Mouse (Mus musculus) midbrain, postnatal 0 days (tissue): ENCODE data around the gene Slc1a2. TPM values are rescaled to one million over a fixed set of nuclear protein-coding genes. Genes with fewer than 3 reads are reported as not detected.

ENCODE experiments used
- ATAC-seq: fragments of 200-750 bp; cut with Nextera tagmentation; 2 replicates; pipeline ENCODE4 v1.8.0; 2017; ENCODE audit warnings: moderate number of reproducible peaks, mild to moderate bottlenecking, moderate TSS enrichment, moderate library complexity; ENCODE audit not compliant: low FRiP score
- DNase-seq: peaks from one replicate; pipeline ENCODE4 v3.0.0-alpha.2; 2015; ENCODE audit warnings: low spot score
- H3K27ac ChIP-seq: fragments of 300-500 bp; sonication (generic); 2 replicates; pipeline ENCODE4 v1.5.1; 2014; ENCODE audit warnings: low read depth, mild to moderate bottlenecking, low read length, mixed read lengths
- H3K27me3 ChIP-seq: fragments of 300-500 bp; sonication (generic); 2 replicates; pipeline ENCODE4 v1.6.1; 2014; ENCODE audit warnings: low read length, control low read depth, mixed read lengths; ENCODE audit not compliant: insufficient read depth
- H3K36me3 ChIP-seq: fragments of 300-500 bp; sonication (generic); 2 replicates; pipeline ENCODE4 v1.6.1; 2014; ENCODE audit warnings: low read length, control low read depth, mixed read lengths; ENCODE audit not compliant: insufficient read depth
- H3K4me1 ChIP-seq: fragments of 300-500 bp; sonication (generic); 2 replicates; pipeline ENCODE4 v1.6.1; 2014; ENCODE audit warnings: mild to moderate bottlenecking, control low read depth, antibody characterized with exemption, low read length, mixed read lengths; ENCODE audit not compliant: insufficient read depth
- H3K4me2 ChIP-seq: fragments of 300-500 bp; sonication (generic); 2 replicates; pipeline ENCODE4 v1.6.1; 2014; ENCODE audit warnings: low read depth, mild to moderate bottlenecking, low read length, mixed read lengths; ENCODE audit not compliant: poor library complexity, severe bottlenecking
- H3K4me3 ChIP-seq: fragments of 300-500 bp; sonication (generic); 2 replicates; pipeline ENCODE4 v1.5.1; 2014; ENCODE audit warnings: low read depth, mild to moderate bottlenecking, low read length, moderate library complexity
- H3K9ac ChIP-seq: fragments of 300-500 bp; sonication (generic); replicated peaks from 2 replicates; pipeline ENCODE4 v1.6.1; 2014; ENCODE audit warnings: mild to moderate bottlenecking, low read length, moderate library complexity, mixed read lengths; ENCODE audit not compliant: poor library complexity, severe bottlenecking
- H3K9me3 ChIP-seq: fragments of 300-500 bp; sonication (generic); 2 replicates; pipeline ENCODE4 v1.6.1; 2016; ENCODE audit warnings: low read length, control low read depth
- CTCF ChIP-seq: IDR thresholded peaks from 2 replicates; pipeline ENCODE4 v1.5.1; 2016; ENCODE audit warnings: antibody characterized with exemption, mild to moderate bottlenecking
- WGBS: fragments of 180-500 bp; shearing (Covaris S2); extraction: QIAGEN DNeasy Blood & Tissue Kit; methylation state at CpG from one replicate; pipeline ENCODE4 v1.1.7; 2014; 5-methylcytosine and 5-hydroxymethylcytosine counted together
- polyA plus RNA-seq: library from polyadenylated mRNA; unstranded; fragments of >200 nt; fragmentation: Nextera tagmentation; extraction: Ambion mirVana; gene quantifications from 2 replicates; pipeline ENCODE4 v1.2.1, GENCODE M21; 2015
- total RNA-seq: library from RNA; depleted of rRNA; stranded (reverse); fragments of >200 nt; gene quantifications from 2 replicates; pipeline ENCODE4 v1.2.3, GENCODE M21; 2014

Slc1a2 gene
- total and polyA plus RNA-seq, 2 experiments from 2014 or later = 15.7 to 102 TPM

DNA sequence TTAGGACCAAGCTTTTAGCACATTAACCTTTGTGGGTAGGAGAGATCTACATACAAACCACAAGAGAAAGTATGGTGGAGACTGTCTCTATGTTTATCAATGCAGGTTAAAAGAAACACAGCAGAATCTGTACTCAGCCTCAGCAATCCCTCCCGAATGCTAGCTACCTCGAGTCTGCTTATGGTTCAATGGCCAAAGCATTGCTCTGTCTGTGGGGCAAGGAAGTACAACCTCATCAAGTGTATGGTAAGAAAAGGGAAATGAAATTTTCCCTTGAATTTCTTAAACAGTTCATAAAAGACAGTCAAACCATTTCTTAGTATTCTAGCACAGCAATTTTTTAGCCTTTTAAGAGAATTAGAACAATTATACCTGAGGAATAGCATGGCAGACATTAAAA lies 133.2 kb downstream of the Slc1a2 start:
- Histone ChIP-seq H3K9me3 (no peaks in the 10 kb centered on the region), H3K9ac (no peak overlapping the region), H3K4me3 (no peak overlapping the region), H3K36me3 (peaks cover 3% of the 10 kb centered on the region; the same call in 1 of the 2 replicates), H3K4me1 (no peaks in the 10 kb centered on the region), H3K27ac (no peak overlapping the region), H3K27me3 (no peaks in the 10 kb centered on the region), H3K4me2 (no peak overlapping the region)
- DNase-seq = no peak
- no peak for TF ChIP-seq CTCF
- WGBS = 73% methylated on average over 2 of the region's 2 CpGs
- no peak for ATAC-seq

DNA sequence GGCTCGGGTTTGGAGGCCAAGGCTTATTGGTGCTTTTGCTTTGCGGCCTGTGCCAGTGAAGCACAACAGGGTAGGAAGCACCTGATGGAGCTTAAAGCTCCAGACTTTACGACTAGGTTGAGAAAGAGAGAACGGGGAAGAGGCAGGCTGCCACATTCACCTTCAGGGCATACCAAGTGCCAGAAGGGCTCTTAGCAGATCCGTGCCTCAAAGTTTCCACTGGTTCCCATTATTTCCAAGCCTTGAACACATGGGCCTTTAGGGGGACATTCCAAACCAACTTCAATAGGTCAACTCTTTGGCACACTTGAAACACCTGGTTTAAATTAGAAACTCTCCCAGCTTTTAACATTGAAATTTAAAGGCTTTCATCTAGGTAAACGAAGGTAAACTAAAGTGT lies 134.3 kb downstream of the Slc1a2 start:
- Histone ChIP-seq H3K4me3 (no peak overlapping the region), H3K27ac (no peak overlapping the region), H3K4me2 (no peak overlapping the region), H3K9me3 (no peaks in the 10 kb centered on the region), H3K4me1 (no peaks in the 10 kb centered on the region), H3K27me3 (no peaks in the 10 kb centered on the region), H3K36me3 (no peaks in the 10 kb centered on the region; the same call in 1 of the 2 replicates), H3K9ac (no peak overlapping the region)
- TF ChIP-seq CTCF = no peak
- 87% methylated on average over 6 of the region's 6 CpGs for WGBS
- ATAC-seq (no peak), DNase-seq (no peak)

DNA sequence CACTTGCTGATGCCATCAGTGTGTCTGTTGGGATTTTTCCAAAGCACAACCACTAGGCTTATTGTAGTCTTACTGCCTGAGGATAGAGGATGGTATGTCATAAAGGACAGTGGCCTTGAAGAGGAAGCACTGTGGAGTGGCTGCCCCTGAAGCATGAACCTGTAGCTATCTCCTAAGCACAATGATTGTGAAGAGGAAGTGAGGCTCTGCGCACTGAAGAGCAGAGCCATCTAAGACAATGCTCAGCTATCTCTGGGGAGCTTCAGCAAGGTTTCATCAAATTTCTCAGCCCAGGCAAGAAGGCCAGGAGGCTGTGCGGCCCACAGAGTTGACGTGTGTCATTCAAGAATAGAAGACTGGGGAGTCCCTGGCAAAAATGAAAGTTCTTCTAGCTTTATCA lies 136.6 kb downstream of the Slc1a2 start:
- H3K4me2 ChIP-seq = no peak overlapping the region
- no peaks in the 10 kb centered on the region for H3K9me3 ChIP-seq
- WGBS = 95% methylated on average over 3 of the region's 3 CpGs
- no peak overlapping the region for H3K9ac ChIP-seq
- H3K4me3 ChIP-seq = no peak overlapping the region
- no peaks in the 10 kb centered on the region for H3K27me3 ChIP-seq
- no peak for ATAC-seq
- DNase-seq = no peak
- no peaks in the 10 kb centered on the region for H3K36me3 ChIP-seq
- no peak overlapping the region for H3K27ac ChIP-seq
- no peak for TF ChIP-seq CTCF
- H3K4me1 ChIP-seq = no peaks in the 10 kb centered on the region

DNA sequence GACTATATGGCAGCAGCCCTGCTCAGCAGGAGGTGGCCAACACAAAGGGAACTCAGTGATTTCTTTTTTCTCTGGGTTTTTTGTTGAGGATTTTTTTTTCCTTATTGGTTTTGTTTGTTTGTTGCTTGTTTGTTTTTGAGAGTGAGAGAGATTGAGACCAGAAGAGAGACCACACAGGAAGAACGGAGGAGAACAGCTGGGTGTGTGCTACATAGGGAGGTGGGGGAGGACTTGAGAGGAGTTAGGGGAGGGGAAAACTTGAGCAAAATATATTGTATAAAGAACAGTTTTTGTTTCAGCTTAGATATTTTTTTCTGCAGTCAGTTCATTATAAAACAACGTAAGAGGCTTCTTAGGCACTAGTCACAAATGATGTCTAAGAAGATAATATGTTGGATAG lies 139.7 kb downstream of the Slc1a2 start:
- no peak for TF ChIP-seq CTCF
- ATAC-seq (no peak), DNase-seq (no peak)
- no peak overlapping the region for H3K9ac ChIP-seq
- no peaks in the 10 kb centered on the region for H3K27me3 ChIP-seq
- H3K4me1 ChIP-seq = no peaks in the 10 kb centered on the region
- H3K27ac ChIP-seq = no peak overlapping the region
- H3K4me3 ChIP-seq = no peak overlapping the region
- no peaks in the 10 kb centered on the region for H3K9me3 ChIP-seq
- WGBS = 72% methylated on average over 2 of the region's 2 CpGs
- H3K4me2 ChIP-seq = no peak overlapping the region
- no peaks in the 10 kb centered on the region for H3K36me3 ChIP-seq

DNA sequence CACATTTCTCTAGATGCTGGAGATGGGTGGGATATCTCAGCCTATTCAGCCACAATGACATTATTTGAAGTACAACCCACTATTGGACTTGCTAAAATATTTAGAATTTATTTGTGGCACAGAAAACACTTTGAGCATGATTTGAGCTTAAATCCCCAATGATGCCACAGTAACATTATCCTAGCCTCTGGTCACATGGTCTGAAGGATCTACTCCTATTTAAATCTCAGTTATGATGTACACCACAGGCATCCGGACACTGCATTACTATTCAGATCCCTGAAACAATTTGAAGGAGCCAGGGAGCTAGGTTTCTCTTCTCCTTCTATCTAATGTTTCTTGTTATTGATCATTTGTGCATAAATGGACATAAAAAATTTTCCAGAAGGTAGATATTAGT lies 143.4 kb downstream of the Slc1a2 start:
- WGBS = 76% methylated on average over 1 of the region's 1 CpGs
- Histone ChIP-seq H3K9ac (no peak overlapping the region), H3K4me1 (no peaks in the 10 kb centered on the region), H3K4me2 (no peak overlapping the region), H3K4me3 (no peak overlapping the region), H3K27me3 (no peaks in the 10 kb centered on the region), H3K27ac (no peak overlapping the region), H3K36me3 (no peaks in the 10 kb centered on the region), H3K9me3 (no peaks in the 10 kb centered on the region)
- DNase-seq (no peak), ATAC-seq (no peak)
- TF ChIP-seq CTCF = no peak

DNA sequence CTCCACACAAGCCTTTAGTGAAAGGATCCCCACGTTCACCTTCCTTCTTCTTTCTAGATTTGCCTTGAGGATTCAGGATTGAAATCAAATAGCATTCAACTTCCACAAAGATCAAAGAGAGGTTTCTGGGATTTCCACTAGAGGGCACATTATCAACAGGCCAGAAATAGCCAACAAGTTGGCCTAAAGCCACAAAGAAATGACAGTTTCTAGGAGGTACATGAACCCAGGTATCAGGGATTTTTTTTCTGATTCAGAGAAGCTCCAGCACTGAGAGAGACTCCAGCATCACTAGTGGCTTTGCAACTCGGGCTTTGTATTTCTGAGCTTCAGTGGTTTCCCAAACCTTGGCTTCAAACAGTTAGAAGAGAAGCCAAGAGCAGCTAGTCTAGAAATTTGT lies 145.7 kb downstream of the Slc1a2 start:
- WGBS = 37% methylated on average over 2 of the region's 2 CpGs
- no peak overlapping the region for H3K4me2 ChIP-seq

More for the DNA sequence above, 145.7 kb downstream of the Slc1a2 start:
- TF ChIP-seq CTCF = peak; percentile 73
- Histone ChIP-seq H3K27me3 (no peaks in the 10 kb centered on the region), H3K4me1 (no peaks in the 10 kb centered on the region), H3K27ac (no peak overlapping the region), H3K36me3 (no peaks in the 10 kb centered on the region), H3K4me3 (no peak overlapping the region), H3K9ac (no peak overlapping the region), H3K9me3 (no peaks in the 10 kb centered on the region)
- ATAC-seq (no peak), DNase-seq (peak; percentile 79)
